Mouse (Mus musculus) splenic B cell, adult 2 months (primary cell): ENCODE data around the gene Mthfd1l.
A peak's percentile ranks its signal among the peaks of the same experiment; 100 is the strongest.
"Not testable (repeated sequence)": the region's sequence is repeated elsewhere in the genome, so short reads cannot be mapped to it uniquely, and the experiment has no call there.

Source experiments
- DNase-seq: peaks from one replicate; pipeline ENCODE4 v3.0.0-alpha.2; 2011; ENCODE audit warnings: low read depth, low spot score
- H3K27me3 ChIP-seq: 2 replicates; pipeline ENCODE4 v1.6.1; 2012; ENCODE audit warnings: mild to moderate bottlenecking, low read length, moderate library complexity, mixed read lengths; ENCODE audit not compliant: control insufficient read depth, poor library complexity, insufficient read depth, severe bottlenecking
- H3K36me3 ChIP-seq: 2 replicates; pipeline ENCODE4 v1.6.1; 2012; ENCODE audit warnings: mild to moderate bottlenecking, low read length, moderate library complexity, mixed read lengths; ENCODE audit not compliant: control insufficient read depth, poor library complexity, insufficient read depth, severe bottlenecking

Mthfd1l gene

DNA sequence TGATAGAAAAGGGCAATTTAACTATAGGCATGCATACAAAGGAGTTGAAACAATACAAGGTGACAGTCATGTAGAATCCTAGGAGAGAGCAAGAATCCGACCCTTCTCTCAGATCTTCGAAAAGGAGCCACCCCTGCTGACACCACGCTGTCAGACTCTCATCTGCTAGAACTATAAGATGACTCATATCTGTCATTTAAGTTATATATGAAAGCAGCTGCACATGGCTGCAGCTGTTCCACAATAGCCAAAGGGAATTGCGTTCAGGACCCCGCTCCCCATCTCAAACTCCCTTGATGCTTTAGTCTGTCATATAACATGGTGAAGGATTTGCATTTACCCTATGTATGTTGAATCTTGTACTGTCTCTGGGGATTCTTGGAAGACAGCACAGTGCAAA lies 201.3 kb downstream of the Mthfd1l start:
- no peaks in the 10 kb centered on the region for H3K27me3 ChIP-seq
- no peak for DNase-seq

DNA sequence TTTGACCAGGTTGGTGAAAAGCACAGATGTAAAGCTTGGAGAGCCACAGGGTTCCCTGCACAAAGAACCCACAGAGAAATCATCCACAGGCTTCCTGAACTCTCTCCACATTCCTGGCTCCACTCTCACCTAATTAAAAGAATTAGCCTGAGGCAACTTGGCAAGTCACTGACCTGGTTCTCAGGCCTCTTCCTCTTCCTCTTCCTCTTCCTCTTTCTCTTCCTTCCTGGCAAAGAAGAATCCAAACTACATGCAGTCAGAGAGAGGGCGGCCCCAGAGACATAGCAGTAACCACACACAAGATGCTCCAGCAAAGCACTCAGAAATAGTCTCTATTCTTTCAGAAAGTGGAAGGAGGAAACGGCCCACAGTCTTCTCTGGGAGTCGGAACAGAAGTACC lies 201.8 kb downstream of the Mthfd1l start:
- no peaks in the 10 kb centered on the region for H3K27me3 ChIP-seq
- H3K36me3 ChIP-seq, result no peaks in the 10 kb centered on the region
- no peak for DNase-seq

More for the DNA sequence above, 201.3 kb downstream of the Mthfd1l start:
- no peaks in the 10 kb centered on the region for H3K36me3 ChIP-seq

DNA sequence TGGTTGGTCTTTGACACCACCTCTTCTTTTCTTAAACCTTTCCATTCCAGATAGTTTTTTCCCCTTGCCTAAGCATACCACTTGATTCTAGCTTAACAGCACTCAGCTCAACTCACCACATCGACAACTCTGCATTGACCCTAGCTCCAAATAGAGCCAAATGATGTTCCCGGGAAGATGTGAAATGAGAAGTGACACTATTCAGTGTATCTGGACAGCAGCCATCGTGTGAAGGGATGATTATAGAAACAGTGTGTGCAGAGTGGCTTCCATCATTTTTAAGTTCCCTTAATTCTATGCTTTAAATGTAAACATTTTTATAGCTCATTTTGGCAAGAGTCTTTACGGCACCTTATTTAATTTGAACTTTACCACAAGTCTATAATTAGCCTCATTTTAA lies 204.4 kb downstream of the Mthfd1l start:
- no peak for DNase-seq
- Histone ChIP-seq H3K27me3 (no peaks in the 10 kb centered on the region), H3K36me3 (no peaks in the 10 kb centered on the region)

DNA sequence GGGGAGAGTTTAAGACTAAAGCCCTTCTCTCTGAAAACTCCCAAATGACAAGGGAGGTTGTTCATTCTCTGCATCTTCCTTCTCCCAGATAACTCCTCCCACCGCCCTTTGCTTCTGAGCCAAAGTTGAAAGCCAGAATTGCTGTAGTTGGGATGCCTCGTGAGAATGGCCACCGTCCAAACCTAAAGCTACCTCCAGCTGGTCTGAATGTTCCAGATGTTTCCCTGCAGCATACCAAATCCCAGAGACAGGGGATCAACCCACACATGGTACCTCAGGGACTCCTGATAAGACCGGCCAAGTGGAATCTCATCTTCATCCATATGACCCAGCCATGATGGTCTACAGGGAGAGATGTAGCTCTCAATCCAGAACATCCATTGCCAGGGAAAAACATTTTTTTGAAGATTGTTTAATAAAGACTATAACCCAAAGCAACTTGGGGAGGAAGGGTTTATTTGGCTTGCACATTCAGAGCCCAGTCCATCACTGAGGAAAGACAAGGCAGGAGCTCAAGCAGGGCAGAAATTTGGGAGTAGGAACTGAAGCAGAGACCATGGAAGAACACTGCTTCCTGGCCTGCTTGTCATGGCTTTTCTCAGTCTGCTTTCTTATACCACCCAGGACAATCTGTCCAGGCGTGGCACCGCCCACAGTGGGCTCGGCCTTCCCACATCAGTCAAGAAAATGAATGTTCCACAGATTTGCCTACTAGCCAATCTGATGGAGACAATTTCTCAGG lies 206.3 kb downstream of the Mthfd1l start:
- no peaks in the 10 kb centered on the region for H3K27me3 ChIP-seq

DNA sequence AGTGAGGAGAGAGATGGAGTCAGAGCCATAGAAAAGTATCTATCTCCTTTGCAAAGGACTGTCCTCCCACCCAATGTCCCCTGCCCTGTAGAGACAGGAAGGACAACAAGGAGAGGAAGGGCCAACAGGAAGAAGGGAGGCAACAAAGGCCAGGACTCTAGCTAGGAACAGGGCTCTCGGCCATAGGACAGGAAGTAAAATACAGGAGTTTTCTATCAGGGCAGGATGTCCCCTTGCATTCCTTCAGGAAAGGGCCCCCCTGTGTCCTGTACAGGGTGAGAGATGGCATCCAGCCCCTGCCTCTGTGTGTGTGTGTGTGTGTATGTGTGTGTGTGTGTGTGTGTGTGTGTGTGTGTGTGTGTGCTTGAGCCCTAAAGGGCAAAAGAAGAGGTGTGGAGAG lies 209.0 kb downstream of the Mthfd1l start:
- Histone ChIP-seq H3K36me3 (no peaks in the 10 kb centered on the region), H3K27me3 (no peaks in the 10 kb centered on the region)
- DNase-seq, result no peak

More for the DNA sequence above, 206.3 kb downstream of the Mthfd1l start:
- DNase-seq, result no peak
- H3K36me3 ChIP-seq, result no peaks in the 10 kb centered on the region

DNA sequence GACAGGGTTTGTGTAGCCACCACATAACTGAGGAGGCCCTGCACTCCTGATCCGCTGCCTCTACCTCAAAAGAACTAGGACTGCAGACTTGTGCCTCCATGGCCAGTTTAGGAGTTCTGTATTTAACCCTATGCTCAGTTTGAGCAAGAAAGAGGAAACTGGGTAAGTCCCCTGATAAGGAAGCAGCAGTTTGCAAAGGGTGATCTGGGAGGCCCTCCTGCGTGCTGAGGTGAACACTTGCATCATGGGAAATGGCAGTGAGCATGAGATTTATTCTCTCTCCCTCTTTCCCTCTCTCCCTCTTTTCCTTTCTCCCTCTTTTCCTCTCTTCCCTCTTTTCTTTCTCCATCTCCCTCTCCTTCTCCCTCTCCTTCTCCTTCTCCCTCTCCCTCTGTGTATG lies 209.5 kb downstream of the Mthfd1l start:
- peak; percentile 15 for DNase-seq
- H3K36me3 ChIP-seq, result no peaks in the 10 kb centered on the region
- no peaks in the 10 kb centered on the region for H3K27me3 ChIP-seq

DNA sequence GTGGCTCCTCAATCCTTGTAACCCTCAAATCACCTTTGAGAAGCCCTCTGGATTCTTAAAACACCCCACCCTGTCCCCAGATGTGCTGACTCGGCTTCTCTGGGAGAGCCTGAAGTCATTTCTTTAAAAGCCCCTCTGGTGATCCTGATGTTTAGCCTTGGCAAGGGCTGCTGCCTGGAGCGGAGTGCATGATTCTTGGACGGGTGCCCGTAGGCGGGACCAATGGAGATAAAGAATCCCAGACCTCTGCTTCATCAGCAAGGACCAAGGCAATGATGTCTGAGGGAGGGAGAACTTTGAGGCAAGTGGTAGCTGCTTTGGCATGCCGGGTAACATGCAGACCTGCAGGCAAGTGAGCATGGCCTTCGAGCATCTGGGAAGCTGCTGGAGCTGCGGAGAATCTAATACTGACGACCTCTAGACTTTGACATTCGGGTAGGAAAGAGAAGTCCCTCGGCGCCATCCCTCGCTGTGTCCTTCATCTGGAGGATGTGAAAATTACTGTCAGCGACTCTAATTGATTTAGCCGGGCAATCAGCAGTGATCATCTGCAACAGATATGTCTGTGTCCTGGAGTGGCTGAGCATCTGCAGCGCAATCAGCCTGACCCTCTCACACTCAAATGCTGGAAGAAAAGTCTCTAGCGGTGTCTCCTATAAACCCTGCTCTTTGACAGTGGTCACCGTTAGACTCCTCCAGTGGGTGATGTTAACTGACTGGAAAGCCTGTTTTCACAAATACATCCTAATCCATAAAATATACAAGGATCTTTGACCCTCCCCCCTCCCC lies 215.9 kb downstream of the Mthfd1l start:
- DNase-seq, result no peak
- Histone ChIP-seq H3K36me3 (no peaks in the 10 kb centered on the region), H3K27me3 (no peaks in the 10 kb centered on the region)

DNA sequence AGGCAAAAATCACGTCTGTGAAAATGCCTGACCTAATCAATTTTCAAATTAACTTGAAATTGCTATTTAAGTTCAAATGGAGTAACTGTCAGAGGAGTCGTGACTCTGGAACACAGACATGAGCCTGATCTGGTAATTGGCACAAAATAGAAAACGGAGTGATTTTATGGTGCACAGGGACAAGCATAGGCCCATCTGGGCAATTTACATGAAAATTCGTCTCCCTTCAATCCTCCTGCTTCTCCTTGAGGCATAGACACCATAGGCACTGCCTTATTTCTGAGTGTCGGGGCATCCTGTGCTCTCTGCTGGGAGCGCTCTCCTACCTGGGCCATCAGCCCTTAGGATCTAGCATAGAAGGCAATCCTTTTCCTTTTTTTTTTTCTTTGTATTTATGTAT lies 216.5 kb downstream of the Mthfd1l start:
- Histone ChIP-seq H3K27me3 (no peaks in the 10 kb centered on the region), H3K36me3 (no peaks in the 10 kb centered on the region)
- DNase-seq, result no peak

DNA sequence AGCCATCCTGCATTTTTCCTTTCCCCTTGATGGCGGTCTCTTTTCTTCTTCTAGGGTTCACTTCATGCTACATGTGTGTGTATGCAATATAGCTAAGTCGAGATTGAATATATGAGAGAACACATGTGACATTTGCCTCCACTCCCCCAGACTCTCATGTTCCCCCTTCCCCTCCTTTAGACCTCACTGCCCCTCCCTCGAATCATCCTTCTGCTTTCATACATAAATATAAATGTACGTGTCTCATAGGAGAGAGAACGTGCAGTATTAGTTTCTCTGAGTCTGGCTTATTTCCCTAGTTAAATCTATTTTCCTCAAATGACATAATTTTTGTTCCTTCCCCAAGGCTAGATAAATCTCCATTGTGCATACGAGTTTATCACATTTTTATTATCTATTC lies 226.1 kb downstream of the Mthfd1l start:
- no peak for DNase-seq
- no peaks in the 10 kb centered on the region for H3K27me3 ChIP-seq
- H3K36me3 ChIP-seq, result no peaks in the 10 kb centered on the region

DNA sequence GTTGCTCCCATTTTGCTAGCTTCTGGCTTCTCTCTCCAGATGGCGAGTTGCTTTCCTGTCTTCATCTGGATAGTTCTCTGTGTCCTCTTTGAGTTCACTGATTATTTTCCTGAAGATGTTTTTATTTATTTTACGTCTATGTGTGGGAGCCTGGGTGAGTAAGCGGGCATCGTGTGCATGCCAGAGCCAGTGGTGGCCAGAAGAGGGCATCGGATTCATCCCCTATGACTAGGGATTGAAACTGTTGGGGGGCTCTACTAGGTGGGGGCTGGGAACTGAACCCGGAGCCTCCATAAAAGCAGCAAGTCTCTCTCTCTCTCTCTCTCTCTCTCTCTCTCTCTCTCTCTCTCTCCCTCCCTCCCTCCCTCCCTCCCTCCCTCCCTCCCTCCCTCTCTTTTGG lies 227.0 kb downstream of the Mthfd1l start:
- no peak for DNase-seq
- Histone ChIP-seq H3K27me3 (no peaks in the 10 kb centered on the region), H3K36me3 (no peaks in the 10 kb centered on the region)

DNA sequence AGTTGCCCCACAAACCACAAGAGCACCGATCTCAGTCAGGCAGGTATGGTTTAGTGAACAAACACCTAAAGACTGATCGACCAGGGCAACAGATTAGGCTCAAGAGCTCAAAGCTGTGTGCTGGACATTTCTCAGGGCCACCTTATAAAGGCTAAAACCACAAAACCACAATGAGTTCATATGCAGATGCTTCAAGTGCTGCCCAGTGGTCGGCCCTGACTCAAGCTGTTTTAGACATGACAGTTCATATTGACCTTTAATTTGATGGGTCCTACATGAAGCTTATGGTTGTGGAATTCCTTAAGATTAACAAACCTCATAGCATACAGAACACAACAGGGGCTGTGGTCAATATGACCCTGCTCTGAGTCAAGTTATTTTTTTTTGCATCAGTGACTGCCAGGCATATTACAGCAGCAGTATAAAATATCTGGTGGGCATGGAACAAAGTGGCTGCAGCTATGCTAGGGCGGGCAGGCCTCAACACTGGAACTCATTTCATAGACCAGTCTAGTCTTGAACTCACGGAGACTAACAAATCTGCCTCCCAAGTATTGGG lies 227.7 kb downstream of the Mthfd1l start:
- DNase-seq, result no peak
- no peaks in the 10 kb centered on the region for H3K27me3 ChIP-seq
- no peaks in the 10 kb centered on the region for H3K36me3 ChIP-seq

DNA sequence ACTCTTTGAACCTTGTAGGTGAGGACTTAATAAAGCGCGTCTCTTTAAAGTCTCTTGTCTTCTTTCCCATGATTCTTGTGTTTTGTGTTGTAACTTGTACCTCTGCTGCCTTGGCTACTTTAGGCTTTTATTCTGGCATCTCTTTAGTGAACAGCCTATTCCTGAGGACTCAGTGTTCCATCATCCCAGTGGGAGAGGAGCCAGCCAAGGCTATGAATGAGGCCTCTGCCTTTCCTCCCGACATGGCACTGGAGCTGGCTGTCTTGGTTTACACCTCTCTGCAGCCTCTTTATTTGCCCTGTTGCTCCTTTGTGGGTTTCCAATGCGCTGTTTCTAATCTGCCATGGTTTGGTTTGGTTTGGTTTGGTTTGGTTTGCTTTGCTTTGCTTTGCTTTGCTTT lies 228.2 kb downstream of the Mthfd1l start:
- DNase-seq, result no peak
- no peaks in the 10 kb centered on the region for H3K27me3 ChIP-seq

DNA sequence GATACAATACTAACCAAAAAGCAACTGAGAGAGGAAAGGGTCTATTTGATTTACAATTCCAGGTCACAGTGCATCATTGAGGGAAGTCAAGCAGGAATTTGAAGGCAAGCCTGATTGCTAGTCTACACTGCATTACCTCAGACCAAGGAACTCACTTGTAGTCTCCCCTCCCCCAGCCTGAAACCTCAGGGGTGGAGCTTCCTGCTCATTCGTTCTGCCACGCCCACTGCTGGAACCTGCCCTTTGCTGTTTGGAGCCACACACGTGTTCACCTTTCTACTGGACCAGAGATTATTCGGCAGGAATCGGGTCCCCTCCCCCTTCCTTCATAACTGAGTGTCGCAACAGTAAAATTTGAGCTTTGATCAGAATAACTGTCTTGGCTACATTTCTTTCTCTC lies 230.7 kb downstream of the Mthfd1l start:
- not testable (repeated sequence) for DNase-seq, H3K27me3 ChIP-seq, H3K36me3 ChIP-seq

More for the DNA sequence above, 228.2 kb downstream of the Mthfd1l start:
- H3K36me3 ChIP-seq, result no peaks in the 10 kb centered on the region

DNA sequence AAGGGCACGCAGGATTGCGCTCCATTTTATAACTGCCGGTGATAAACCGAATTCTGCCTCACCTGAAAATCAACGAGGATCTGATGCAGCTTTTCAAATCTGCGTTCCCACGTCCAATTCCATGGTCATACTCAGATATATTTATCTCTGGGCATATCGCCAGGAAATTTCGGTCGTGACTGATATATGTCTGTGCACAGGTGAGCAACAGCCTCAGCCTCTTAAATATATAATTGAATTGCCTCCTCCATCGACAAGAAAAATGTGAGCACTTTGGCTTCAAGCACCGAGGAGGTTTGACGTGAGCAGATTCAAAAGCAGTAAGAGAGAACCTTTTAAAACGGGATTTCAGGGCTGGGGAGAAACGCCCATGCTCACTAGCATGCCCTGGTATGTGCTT lies 236.1 kb downstream of the Mthfd1l start:
- no peak for DNase-seq
- Histone ChIP-seq H3K36me3 (no peaks in the 10 kb centered on the region), H3K27me3 (no peaks in the 10 kb centered on the region)

DNA sequence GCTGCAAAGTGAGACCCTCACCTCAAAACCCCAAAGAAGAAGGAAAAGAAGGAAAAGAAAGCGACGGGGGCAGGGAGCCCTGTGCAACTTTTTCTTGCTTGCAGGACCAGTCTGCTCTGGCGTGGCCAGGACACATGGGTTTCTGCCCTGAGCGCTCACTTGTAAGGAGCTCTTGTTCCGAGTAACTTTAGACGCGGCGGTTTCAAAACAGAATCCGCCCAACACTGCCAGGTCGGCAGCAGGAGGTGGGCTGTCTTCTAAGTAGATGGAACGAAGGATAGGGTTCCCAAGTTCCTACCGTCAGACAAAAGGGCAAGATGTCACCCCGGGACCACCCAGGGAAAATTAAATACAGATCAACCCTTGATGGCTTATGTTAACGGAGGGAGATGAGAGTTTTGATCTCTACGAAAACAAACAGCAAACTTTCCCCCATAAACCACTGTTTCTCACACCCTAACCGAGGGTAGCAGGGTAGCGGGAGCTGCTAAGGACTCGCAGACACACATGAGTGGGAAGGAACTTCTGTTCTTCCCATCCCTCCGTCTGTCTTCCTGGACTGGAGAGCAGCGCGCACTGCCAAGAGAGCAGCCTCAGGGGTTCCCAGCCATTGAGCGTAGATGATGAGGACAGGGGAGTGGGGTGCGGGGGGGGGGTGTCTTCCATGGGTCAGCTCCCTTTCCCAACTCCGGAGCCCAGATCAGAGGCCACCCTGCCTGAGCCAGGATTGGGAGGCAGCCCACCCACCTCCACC lies 237.6 kb downstream of the Mthfd1l start:
- Histone ChIP-seq H3K36me3 (no peaks in the 10 kb centered on the region), H3K27me3 (no peaks in the 10 kb centered on the region)
- no peak for DNase-seq
